Comparison of ENCODE assay signal across 25 mouse cellular contexts in genomic region chr4:150043591-150043990, GRCm38 (mm10). TPM values are rescaled to one million over a fixed set of nuclear protein-coding genes. Genes with fewer than 3 reads are reported as not detected.
DNase-seq lines count a peak whose midpoint lies in the region; ATAC-seq and TF ChIP-seq lines count a peak whose summit lies in the region.
"Had no signal": no experiment of that assay in that cellular context is flagged by ENCODE, and none has a peak within 500 bp of the region (broad histone marks: within the 10 kb centered on the region; RNA-seq: fewer than 3 reads in every experiment).

No protein-coding gene starts in this region.

- no peak overlapping the region for H3K4me2 ChIP-seq in heart, embryonic 12.5 days
- no peak overlapping the region for H3K4me2 ChIP-seq in forebrain, embryonic 11.5 days (ENCODE audit: low read depth, low read length, severe bottlenecking)
- H3K4me2 ChIP-seq: embryonic facial prominence, embryonic 12.5 days; embryonic facial prominence, embryonic 15.5 days; forebrain, embryonic 12.5 days; forebrain, embryonic 15.5 days; hindbrain, embryonic 12.5 days; intestine, embryonic 15.5 days had no signal

- ATAC-seq in heart, embryonic 12.5 days (ENCODE audit: insufficient number of reproducible peaks, low FRiP score) = no peak
- no peak for ATAC-seq in forebrain, embryonic 11.5 days (replicated peaks; ENCODE audit: low FRiP score)
- ATAC-seq: CD4-positive, CD25-positive, alpha-beta regulatory T cell, adult 4 months; forebrain, embryonic 15.5 days; hindbrain, embryonic 16.5 days; intestine, embryonic 15.5 days had no signal

- 0 out of 2 replicates have a peak, but pooled peaks cover 2% of the 10 kb centered on the region for H3K9me3 ChIP-seq in heart, embryonic 12.5 days (replicated peaks)
- no peaks in the 10 kb centered on the region for H3K9me3 ChIP-seq in ES-Bruce4 (replicated peaks; ENCODE audit: control insufficient read depth, insufficient read depth, low read length, poor library complexity, severe bottlenecking)
- H3K9me3 ChIP-seq in forebrain, embryonic 11.5 days (ENCODE audit: control insufficient read depth, low read length) = no peaks in the 10 kb centered on the region
- H3K9me3 ChIP-seq: embryonic facial prominence, embryonic 12.5 days; embryonic facial prominence, embryonic 15.5 days; forebrain, embryonic 12.5 days; forebrain, embryonic 15.5 days; heart, embryonic 10.5 days; hindbrain, embryonic 12.5 days; intestine, embryonic 15.5 days had no signal

- no peak overlapping the region for H3K9ac ChIP-seq in heart, adult 2 months (ENCODE audit: low read depth, low read length)
- H3K9ac ChIP-seq in heart, embryonic 12.5 days = no peak overlapping the region
- H3K9ac ChIP-seq in ES-Bruce4 (ENCODE audit: low read depth, poor library complexity, severe bottlenecking) = no peak overlapping the region
- H3K9ac ChIP-seq in forebrain, embryonic 11.5 days (ENCODE audit: low read length) = no peak overlapping the region
- H3K9ac ChIP-seq: embryonic facial prominence, embryonic 12.5 days; embryonic facial prominence, embryonic 15.5 days; forebrain, embryonic 12.5 days; forebrain, embryonic 15.5 days; hindbrain, embryonic 12.5 days; intestine, embryonic 15.5 days had no signal

- TF ChIP-seq EP300 in heart, adult 2 months (IDR thresholded peaks at IDR 0.05; ENCODE audit: insufficient read depth, low read depth, low read length) = no peak
- TF ChIP-seq EP300 in ES-Bruce4 (IDR thresholded peaks at IDR 0.05; ENCODE audit: insufficient read depth, low read depth, low read length) = no peak

- no peaks in the 10 kb centered on the region for H3K79me2 ChIP-seq in heart, adult 2 months (replicated peaks; ENCODE audit: control insufficient read depth, insufficient read depth, low read length)

- H3K4me3 ChIP-seq in heart, adult 2 months = no peak overlapping the region
- no peak overlapping the region for H3K4me3 ChIP-seq in heart, embryonic 12.5 days
- H3K4me3 ChIP-seq in ES-Bruce4 (ENCODE audit: low read depth, low read length) = no peak overlapping the region
- no peak overlapping the region for H3K4me3 ChIP-seq in lung, adult 2 months (replicated peaks; ENCODE audit: extremely low read depth, low read depth, low read length)
- no peak overlapping the region for H3K4me3 ChIP-seq in forebrain, embryonic 11.5 days (ENCODE audit: low read depth, low read length)
- H3K4me3 ChIP-seq: embryonic facial prominence, embryonic 12.5 days; embryonic facial prominence, embryonic 15.5 days; forebrain, embryonic 12.5 days; forebrain, embryonic 15.5 days; heart, embryonic 10.5 days; hindbrain, embryonic 12.5 days; intestine, embryonic 15.5 days had no signal

- H3K27me3 ChIP-seq in heart, adult 2 months (ENCODE audit: control insufficient read depth, insufficient read depth, low read length) = no peaks in the 10 kb centered on the region
- H3K27me3 ChIP-seq in heart, embryonic 12.5 days (replicated peaks) = peaks cover 32% of the 10 kb centered on the region
- H3K27me3 ChIP-seq in ES-Bruce4 (ENCODE audit: control insufficient read depth, insufficient read depth, low read length, poor library complexity, severe bottlenecking) = no peaks in the 10 kb centered on the region
- peaks cover 12% of the 10 kb centered on the region for H3K27me3 ChIP-seq in forebrain, embryonic 11.5 days (ENCODE audit: control insufficient read depth, insufficient read depth, low read length)

- H3K36me3 ChIP-seq in heart, adult 2 months (ENCODE audit: control insufficient read depth, insufficient read depth, low read length) = no peaks in the 10 kb centered on the region
- H3K36me3 ChIP-seq in heart, embryonic 12.5 days = no peaks in the 10 kb centered on the region
- H3K36me3 ChIP-seq in ES-Bruce4 (ENCODE audit: control insufficient read depth, insufficient read depth, low read length, poor library complexity, severe bottlenecking) = no peaks in the 10 kb centered on the region
- H3K36me3 ChIP-seq in forebrain, embryonic 11.5 days (ENCODE audit: control insufficient read depth, insufficient read depth, low read length) = no peaks in the 10 kb centered on the region
- H3K36me3 ChIP-seq: embryonic facial prominence, embryonic 12.5 days; embryonic facial prominence, embryonic 15.5 days; forebrain, embryonic 12.5 days; forebrain, embryonic 15.5 days; heart, embryonic 10.5 days; hindbrain, embryonic 12.5 days; intestine, embryonic 15.5 days had no signal

- TF ChIP-seq POLR2A in heart, adult 2 months (IDR thresholded peaks at IDR 0.05; ENCODE audit: insufficient read depth, low read depth, low read length) = no peak
- no peak for TF ChIP-seq POLR2A in ES-Bruce4 (IDR thresholded peaks at IDR 0.05; ENCODE audit: insufficient read depth, low read length)
- TF ChIP-seq POLR2A in lung, adult 2 months (IDR thresholded peaks at IDR 0.05; ENCODE audit: borderline replicate concordance, extremely low read depth, low read depth, low read length) = no peak

- 90% methylated on average over 9 of the region's 9 CpGs for WGBS in heart, adult 2 months
- 87% methylated on average over 9 of the region's 9 CpGs for WGBS in heart, embryonic 12.5 days
- WGBS in lung, adult 2 months = 94% methylated on average over 9 of the region's 9 CpGs
- WGBS in forebrain, embryonic 11.5 days = 95% methylated on average over 9 of the region's 9 CpGs

- no peak overlapping the region for H3K27ac ChIP-seq in heart, adult 2 months
- H3K27ac ChIP-seq in heart, embryonic 12.5 days (ENCODE audit: poor library complexity, severe bottlenecking) = no peak overlapping the region
- H3K27ac ChIP-seq in ES-Bruce4 (ENCODE audit: insufficient read depth, low read length) = no peak overlapping the region
- no peak overlapping the region for H3K27ac ChIP-seq in forebrain, embryonic 11.5 days (ENCODE audit: low read depth, low read length)
- H3K27ac ChIP-seq: embryonic facial prominence, embryonic 12.5 days; embryonic facial prominence, embryonic 15.5 days; forebrain, embryonic 12.5 days; forebrain, embryonic 15.5 days; heart, embryonic 10.5 days; hindbrain, embryonic 12.5 days; intestine, embryonic 15.5 days had no signal

- H3K4me1 ChIP-seq in heart, adult 2 months (ENCODE audit: control insufficient read depth, insufficient read depth, low read length) = peaks cover 2% of the 10 kb centered on the region; the same call in 1 of the 2 replicates
- H3K4me1 ChIP-seq in heart, embryonic 12.5 days (replicated peaks) = peaks cover 12% of the 10 kb centered on the region
- H3K4me1 ChIP-seq in ES-Bruce4 (ENCODE audit: control insufficient read depth, insufficient read depth, low read length) = peaks cover 3% of the 10 kb centered on the region
- no peaks in the 10 kb centered on the region for H3K4me1 ChIP-seq in lung, adult 2 months (ENCODE audit: control insufficient read depth, insufficient read depth, low read length)
- H3K4me1 ChIP-seq in forebrain, embryonic 11.5 days (replicated peaks; ENCODE audit: control insufficient read depth, insufficient read depth, low read length) = peaks cover 3% of the 10 kb centered on the region

- intact Hi-C loops in heart, adult 2 months (cut with DNase I) = no loop called here

- TF ChIP-seq CTCF in heart, adult 2 months (IDR thresholded peaks at IDR 0.05) = 0 out of 2 replicates have a peak, but pooled peaks have one; percentile 3
- peak; percentile 49 for TF ChIP-seq CTCF in ES-Bruce4 (IDR thresholded peaks at IDR 0.05; ENCODE audit: low read depth, low read length)
- no peak for TF ChIP-seq CTCF in lung, adult 2 months (IDR thresholded peaks at IDR 0.05; ENCODE audit: insufficient read depth, low read length)

- DNase-seq in heart, adult 2 months = no peak
- DNase-seq in 416B (ENCODE audit: low read depth) (peak; percentile 17), R1 (ENCODE audit: low read depth, low spot score) (peak; percentile 73)
- no peak for DNase-seq in urinary bladder, adult 2 months (ENCODE audit: low spot score)
- DNase-seq in lung, adult 2 months = no peak
- no peak for DNase-seq in forebrain, embryonic 11.5 days (ENCODE audit: low spot score)
- DNase-seq: adrenal gland, adult 8-10 months; adrenal gland, postnatal 25 days; cerebellum, adult 18-20 months; cerebellum, adult 9-11 months; cerebellum, postnatal 25 days; gastrocnemius, postnatal 25 days; heart, adult 18-20 months; kidney, adult 11 months had no signal

RNA-seq across cellular contexts. Expression of gene H6pd, which starts 34.8 kb away (rescaled TPM):
- 10 to 100 TPM; 39.0 to 44.2 TPM for total RNA-seq in heart, adult 2 months (2021)
- polyA plus RNA-seq in heart, adult 2 months (2012; rRNA removed) = 27.4 and 29.5 TPM in 2 replicates
- 11.4 and 12.7 TPM in 2 replicates for polyA plus RNA-seq in heart, embryonic 12.5 days (2016; fragmentation: Nextera tagmentation; extraction: Ambion mirVana)
- polyA plus RNA-seq in ES-Bruce4 (2011; ENCODE audit: insufficient read depth, insufficient read length, low read depth, missing spikeins) = 13.7 and 15.0 TPM in 2 replicates
- 45.9 and 57.6 TPM in 2 replicates for polyA plus RNA-seq in urinary bladder, adult 2 months (2012; rRNA removed)
- polyA plus RNA-seq in lung, adult 2 months (2012; rRNA removed) = 148 and 171 TPM in 2 replicates
- polyA plus RNA-seq in forebrain, embryonic 11.5 days (2014; fragmentation: Nextera tagmentation; extraction: Ambion mirVana) = 2.1 and 2.5 TPM in 2 replicates

RNA-seq across cellular contexts. Expression of gene Gpr157, which starts 43.6 kb away (rescaled TPM):
- 10 to 100 TPM; 34.2 to 42.4 TPM for total RNA-seq in heart, adult 2 months (2021)
- 21.8 and 29.2 TPM in 2 replicates for polyA plus RNA-seq in heart, adult 2 months (2012; rRNA removed)
- polyA plus RNA-seq in heart, embryonic 12.5 days (2016; fragmentation: Nextera tagmentation; extraction: Ambion mirVana) = 2.1 and 2.2 TPM in 2 replicates
- 2.2 and 2.7 TPM in 2 replicates for polyA plus RNA-seq in ES-Bruce4 (2011; ENCODE audit: insufficient read depth, insufficient read length, low read depth, missing spikeins)
- 1.7 and 2.0 TPM in 2 replicates for polyA plus RNA-seq in urinary bladder, adult 2 months (2012; rRNA removed)
- polyA plus RNA-seq in lung, adult 2 months (2012; rRNA removed) = 3.8 and 5.0 TPM in 2 replicates
- polyA plus RNA-seq in forebrain, embryonic 11.5 days (2014; fragmentation: Nextera tagmentation; extraction: Ambion mirVana) = 0.21 and 0.24 TPM in 2 replicates

Comparison
In these comparisons a context has a peak if more than half of its experiments do, and no peak if none do; other contexts are left out.
1. DNase-seq: peak in 416B (single experiment) and R1 (single experiment); none in heart, adult 2 months (0 of 2), urinary bladder, adult 2 months (single experiment), lung, adult 2 months (single experiment) and forebrain, embryonic 11.5 days (single experiment).